Mouse (Mus musculus) retina, adult 2 months (tissue): ENCODE results near the gene Lrrc4c.

Source experiments
- DNase-seq: peaks from one replicate; pipeline ENCODE4 v3.0.0-alpha.2; 2012; ENCODE audit warnings: low read depth, low spot score

Gene Lrrc4c

GRCm38 (mm10) chr2:96317387-96318299, at the start of gene Lrrc4c:
TSS of gene Lrrc4c (plus strand) at chr2:96318169.
- DNase-seq, result no peak

- no peak for DNase-seq
Measured at GRCm38 (mm10) chr2:96275061-96275460, 42.9 kb upstream of the Lrrc4c start.

GRCm38 (mm10) chr2:96282926-96283325, 35.0 kb upstream of the Lrrc4c start:
- DNase-seq, result no peak

- DNase-seq, result no peak
Measured at GRCm38 (mm10) chr2:96287512-96287911, 30.5 kb upstream of the Lrrc4c start.

- no peak for DNase-seq
Measured at GRCm38 (mm10) chr2:96290541-96290940, 27.4 kb upstream of the Lrrc4c start.

GRCm38 (mm10) chr2:96315034-96315433, 2.9 kb upstream of the Lrrc4c start:
- DNase-seq, result no peak

GRCm38 (mm10) chr2:96316531-96316930, 1.4 kb upstream of the Lrrc4c start:
- DNase-seq, result no peak

GRCm38 (mm10) chr2:96318556-96318955, 587 bp downstream of the Lrrc4c start:
- no peak for DNase-seq

GRCm38 (mm10) chr2:96319201-96319600, 1.2 kb downstream of the Lrrc4c start:
- no peak for DNase-seq

- no peak for DNase-seq
Measured at GRCm38 (mm10) chr2:96319649-96320048, 1.7 kb downstream of the Lrrc4c start.

- no peak for DNase-seq
Measured at GRCm38 (mm10) chr2:96334652-96335051, 16.7 kb downstream of the Lrrc4c start.

GRCm38 (mm10) chr2:96337354-96337753, 19.4 kb downstream of the Lrrc4c start:
- no peak for DNase-seq

GRCm38 (mm10) chr2:96401186-96401811, 83.3 kb downstream of the Lrrc4c start:
- no peak for DNase-seq

GRCm38 (mm10) chr2:96402514-96402913, 84.5 kb downstream of the Lrrc4c start:
- no peak for DNase-seq

GRCm38 (mm10) chr2:96406856-96407255, 88.9 kb downstream of the Lrrc4c start:
- DNase-seq, result no peak

- DNase-seq, result no peak
Measured at GRCm38 (mm10) chr2:96411182-96411581, 93.2 kb downstream of the Lrrc4c start.

GRCm38 (mm10) chr2:96461566-96461965, 143.6 kb downstream of the Lrrc4c start:
- no peak for DNase-seq

- DNase-seq, result no peak
Measured at GRCm38 (mm10) chr2:96475674-96476073, 157.7 kb downstream of the Lrrc4c start.

- DNase-seq, result no peak
Measured at GRCm38 (mm10) chr2:96499116-96499882, 181.3 kb downstream of the Lrrc4c start.

- DNase-seq, result no peak
Measured at GRCm38 (mm10) chr2:96504140-96504539, 186.2 kb downstream of the Lrrc4c start.

- no peak for DNase-seq
Measured at GRCm38 (mm10) chr2:96505641-96506040, 187.7 kb downstream of the Lrrc4c start.

GRCm38 (mm10) chr2:96508991-96509390, 191.0 kb downstream of the Lrrc4c start:
- no peak for DNase-seq
